Mouse (Mus musculus): Measurements from ENCODE around the gene Idnk. TPM values are rescaled to one million over a fixed set of nuclear protein-coding genes. Genes with fewer than 3 reads are reported as not detected.

The Idnk gene
- polyA plus RNA-seq, 1 experiment from 2014 or later, result 45.1 TPM

DNA sequence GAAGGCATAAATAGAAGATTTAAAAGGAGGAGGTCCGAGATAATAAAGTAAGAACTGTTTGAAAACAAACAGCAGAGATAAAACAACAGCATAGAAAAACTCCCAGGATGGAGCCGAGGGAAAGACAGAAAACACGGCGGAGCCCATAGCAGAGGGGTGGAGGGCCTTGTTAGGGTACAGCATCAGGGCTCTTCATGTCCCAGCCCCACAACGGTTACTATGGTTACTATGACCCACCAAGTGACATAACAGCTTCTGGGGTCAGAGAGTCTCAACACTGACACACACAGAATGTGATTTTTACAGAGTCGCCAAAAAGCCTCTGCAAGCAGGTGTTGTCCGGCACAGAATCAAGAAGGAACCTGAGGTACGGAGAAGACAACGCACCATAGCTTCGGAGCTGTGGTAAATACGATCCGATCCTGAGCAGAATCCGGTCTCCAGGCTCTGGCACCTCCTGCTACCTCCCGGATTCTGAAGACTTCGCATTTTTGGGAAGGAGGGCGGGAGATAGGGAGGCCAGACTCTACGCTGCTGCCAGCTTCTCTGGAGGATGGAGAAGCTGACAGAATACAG is 9.1 kb upstream of the Idnk start:
- H3K27me3 ChIP-seq, result no peaks in the 10 kb centered on the region
- H3K9me3 ChIP-seq, result no peaks in the 10 kb centered on the region
- no peak overlapping the region; the same call in 1 of the 2 replicates for H3K9ac ChIP-seq
- H3K4me1 ChIP-seq, result no peaks in the 10 kb centered on the region
- peak; percentile 81 for ATAC-seq (ENCODE audit: insufficient number of reproducible peaks, insufficient read depth, low FRiP score, low TSS enrichment)
- H3K4me2 ChIP-seq (replicated peaks), result peak overlapping the region; percentile 63
- peak overlapping the region; percentile 34 for H3K4me3 ChIP-seq
- H3K36me3 ChIP-seq, result no peaks in the 10 kb centered on the region
- no peak overlapping the region for H3K27ac ChIP-seq
- under 1% methylated on average over 17 of the region's 17 CpGs for WGBS

DNA sequence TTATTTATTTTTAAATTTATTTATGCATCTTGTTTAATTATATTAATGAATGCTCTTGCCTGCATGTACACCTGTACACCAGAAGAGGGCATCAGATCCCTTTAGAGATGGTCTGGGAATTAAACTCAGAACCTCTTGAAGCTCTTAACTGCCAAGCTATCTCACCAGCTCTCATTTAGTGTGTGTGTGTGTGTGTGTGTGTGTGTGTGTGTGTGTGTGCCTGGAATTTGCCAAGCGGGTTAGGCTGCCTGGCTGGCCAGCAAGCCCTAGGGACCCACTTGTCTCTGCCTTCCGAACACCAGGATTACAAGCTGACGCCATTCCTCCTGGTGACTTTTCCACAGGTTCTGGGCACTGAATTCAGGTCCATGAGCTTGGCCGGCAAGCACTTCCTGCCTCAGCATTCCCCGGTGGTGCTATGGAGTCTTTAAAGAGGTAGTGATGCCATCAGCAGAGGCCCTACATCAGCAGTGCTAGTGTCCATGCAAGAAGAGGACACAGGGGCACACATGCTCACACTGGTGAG is 8.4 kb upstream of the Idnk start:
- peak overlapping the region; percentile 63 for H3K4me2 ChIP-seq (replicated peaks)
- H3K9me3 ChIP-seq, result no peaks in the 10 kb centered on the region
- ATAC-seq (ENCODE audit: insufficient number of reproducible peaks, insufficient read depth, low FRiP score, low TSS enrichment), result no peak
- peak overlapping the region; percentile 34 for H3K4me3 ChIP-seq
- no peaks in the 10 kb centered on the region for H3K4me1 ChIP-seq
- H3K36me3 ChIP-seq, result no peaks in the 10 kb centered on the region
- whole genome bisulfite sequencing, result 52% methylated on average over 4 of the region's 5 CpGs
- no peaks in the 10 kb centered on the region for H3K27me3 ChIP-seq
- H3K9ac ChIP-seq, result no peak overlapping the region
- no peak overlapping the region for H3K27ac ChIP-seq

DNA sequence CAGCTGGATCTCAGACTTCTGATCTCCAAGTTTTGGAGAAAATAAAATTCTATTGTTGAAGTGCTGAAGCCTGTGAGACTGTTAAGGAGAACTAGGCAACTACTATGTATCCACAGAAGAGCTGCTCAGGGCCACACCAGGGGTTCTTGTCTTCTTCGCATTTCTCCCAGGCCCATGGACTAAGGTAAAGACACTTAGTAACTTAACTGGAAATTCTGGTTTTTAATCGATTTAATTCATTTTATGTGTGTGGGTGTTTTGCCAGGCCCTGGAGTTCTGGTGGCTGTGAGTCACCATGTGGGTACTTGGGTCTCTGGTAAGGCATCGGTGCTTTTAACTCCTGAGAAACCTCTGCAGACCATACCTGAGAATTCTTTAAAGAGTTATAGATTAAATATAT is 7.8 kb upstream of the Idnk start:
- H3K27ac ChIP-seq, result no peak overlapping the region
- H3K4me3 ChIP-seq, result no peak overlapping the region
- no peak for ATAC-seq (ENCODE audit: insufficient number of reproducible peaks, insufficient read depth, low FRiP score, low TSS enrichment)
- no peak overlapping the region for H3K9ac ChIP-seq
- H3K4me2 ChIP-seq (replicated peaks), result no peak overlapping the region
- no peaks in the 10 kb centered on the region for H3K27me3 ChIP-seq
- H3K4me1 ChIP-seq, result no peaks in the 10 kb centered on the region
- WGBS, result 89% methylated on average over 3 of the region's 3 CpGs
- H3K36me3 ChIP-seq, result no peaks in the 10 kb centered on the region
- no peaks in the 10 kb centered on the region for H3K9me3 ChIP-seq

DNA sequence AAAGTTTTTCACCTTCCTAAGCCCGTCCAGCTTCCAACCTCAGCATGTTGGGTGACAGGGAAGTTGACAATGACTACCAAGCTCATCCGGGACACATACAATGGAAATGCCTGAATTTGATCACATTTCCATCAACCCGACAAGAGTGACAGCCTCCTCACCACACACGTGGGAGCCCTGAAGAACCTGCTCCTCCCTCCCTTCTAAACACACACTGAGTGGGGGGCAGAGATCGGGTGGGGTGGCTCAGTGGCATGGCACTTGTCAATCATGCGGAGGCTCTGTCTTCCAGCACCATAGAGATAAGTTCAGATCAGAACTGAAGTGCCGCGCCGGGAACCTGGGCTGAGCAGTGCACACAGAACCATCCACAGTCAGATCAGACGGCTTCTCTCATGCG is 7.0 kb upstream of the Idnk start:
- Histone ChIP-seq H3K4me3 (no peak overlapping the region), H3K36me3 (no peaks in the 10 kb centered on the region), H3K9me3 (no peaks in the 10 kb centered on the region), H3K9ac (no peak overlapping the region), H3K27ac (no peak overlapping the region), H3K4me2 (replicated peaks) (no peak overlapping the region), H3K4me1 (no peaks in the 10 kb centered on the region), H3K27me3 (no peaks in the 10 kb centered on the region)
- WGBS, result 77% methylated on average over 11 of the region's 11 CpGs
- no peak for ATAC-seq (ENCODE audit: insufficient number of reproducible peaks, insufficient read depth, low FRiP score, low TSS enrichment)

DNA sequence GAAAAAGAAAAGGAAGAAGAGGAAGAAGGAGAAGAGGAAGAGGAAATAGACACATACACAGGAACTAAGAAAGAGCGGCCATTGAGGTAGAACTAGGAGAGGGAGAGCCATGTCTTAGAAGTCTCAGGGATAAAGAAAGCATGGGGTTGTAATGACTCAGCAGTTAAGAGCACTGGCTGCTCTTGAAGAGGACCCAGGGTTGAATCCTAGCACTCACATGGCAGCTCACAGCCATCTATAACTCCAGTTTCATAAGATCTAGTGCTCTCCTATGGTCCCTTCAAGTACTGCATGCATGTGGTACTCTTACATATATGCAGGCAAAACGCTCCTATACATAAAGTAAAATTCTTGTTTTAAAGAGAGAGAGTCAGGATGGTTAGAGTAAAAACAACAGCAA is 1.4 kb upstream of the Idnk start:
- peaks cover 11% of the 10 kb centered on the region; the same call in 1 of the 2 replicates for H3K4me1 ChIP-seq
- no peak overlapping the region for H3K4me2 ChIP-seq (replicated peaks)
- H3K36me3 ChIP-seq, result peaks cover 16% of the 10 kb centered on the region
- 85% methylated on average over 2 of the region's 2 CpGs for WGBS
- H3K9ac ChIP-seq, result no peak overlapping the region
- no peak overlapping the region for H3K27ac ChIP-seq
- no peak overlapping the region for H3K4me3 ChIP-seq
- no peaks in the 10 kb centered on the region for H3K27me3 ChIP-seq
- no peak for ATAC-seq (ENCODE audit: insufficient number of reproducible peaks, insufficient read depth, low FRiP score, low TSS enrichment)
- no peaks in the 10 kb centered on the region for H3K9me3 ChIP-seq

DNA sequence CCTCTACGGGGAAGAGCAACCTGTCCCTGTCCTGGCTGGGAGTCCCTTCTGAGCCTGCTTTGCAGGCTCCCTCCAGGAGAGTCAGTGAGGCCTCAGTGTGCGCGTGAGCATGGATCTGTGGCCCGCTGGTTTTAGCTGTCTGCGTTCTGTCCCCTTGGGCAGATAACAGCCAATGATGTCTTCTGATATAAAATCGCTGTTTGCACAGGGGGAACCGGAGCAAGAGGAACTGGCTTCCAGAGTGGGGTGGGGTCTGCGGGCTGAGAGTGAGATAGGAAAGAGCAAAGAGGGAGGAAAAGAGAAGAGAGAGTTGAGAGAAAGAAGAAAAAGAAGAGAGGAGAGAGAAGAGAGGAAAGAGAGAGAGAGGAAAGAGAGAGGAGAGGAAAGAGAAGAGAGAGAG is 413 bp upstream of the Idnk start:
- ATAC-seq (ENCODE audit: insufficient number of reproducible peaks, insufficient read depth, low FRiP score, low TSS enrichment), result no peak
- WGBS, result 21% methylated on average over 8 of the region's 8 CpGs
- peaks cover 11% of the 10 kb centered on the region; the same call in 1 of the 2 replicates for H3K4me1 ChIP-seq
- H3K27me3 ChIP-seq, result no peaks in the 10 kb centered on the region
- H3K4me2 ChIP-seq (replicated peaks), result peak overlapping the region; percentile 87
- H3K27ac ChIP-seq, result no peak overlapping the region
- peaks cover 24% of the 10 kb centered on the region for H3K36me3 ChIP-seq
- peaks cover 6% of the 10 kb centered on the region; the same call in 1 of the 2 replicates for H3K9me3 ChIP-seq
- H3K4me3 ChIP-seq, result peak overlapping the region; percentile 66
- H3K9ac ChIP-seq, result peak overlapping the region; percentile 70

DNA sequence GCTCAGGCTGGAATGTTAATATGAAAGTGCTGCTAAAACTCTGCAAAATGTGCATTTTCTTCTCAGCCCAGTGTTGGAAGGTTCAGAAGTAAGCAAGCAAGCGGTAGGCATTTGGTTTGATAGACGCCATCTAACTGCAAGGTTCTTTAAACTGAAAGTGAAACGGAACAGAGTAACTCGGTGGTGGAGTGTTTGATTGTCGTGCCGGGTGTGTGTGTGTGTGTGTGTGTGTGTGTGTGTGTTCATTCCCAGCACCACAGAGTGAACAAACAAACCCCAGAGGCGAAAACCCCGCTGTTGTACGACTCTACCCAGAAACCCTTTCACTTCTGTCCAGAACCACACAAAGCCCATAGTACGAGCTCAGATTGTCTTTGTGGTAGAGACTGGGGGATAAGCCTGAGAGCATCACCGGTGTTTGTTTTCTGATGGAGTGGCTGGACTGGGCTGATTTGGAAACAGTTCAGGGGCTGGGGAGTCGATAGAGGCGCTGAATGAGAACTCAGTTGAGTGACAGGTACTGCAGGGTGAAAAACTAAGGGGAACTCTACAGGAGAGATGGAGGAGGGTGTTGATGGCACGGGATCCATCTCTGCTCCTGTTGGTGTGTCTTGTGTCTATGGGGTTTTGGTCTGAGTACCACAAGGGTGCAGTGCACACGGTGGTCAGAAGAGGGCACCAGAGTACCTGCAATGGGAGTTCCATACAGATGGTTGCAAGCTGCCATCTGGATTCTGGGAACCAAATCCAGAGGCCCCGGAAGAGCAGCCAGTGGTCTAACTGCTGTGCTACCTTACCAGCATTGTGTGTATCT is 857 bp downstream of the Idnk start:
- Histone ChIP-seq H3K27ac (peak overlapping the region; percentile 57; the same call in 1 of the 2 replicates), H3K4me2 (replicated peaks) (peak overlapping the region; percentile 87), H3K9me3 (peaks cover 6% of the 10 kb centered on the region; the same call in 1 of the 2 replicates), H3K4me1 (peaks cover 11% of the 10 kb centered on the region; the same call in 1 of the 2 replicates), H3K4me3 (peak overlapping the region; percentile 66), H3K36me3 (peaks cover 30% of the 10 kb centered on the region), H3K9ac (peak overlapping the region; percentile 70), H3K27me3 (no peaks in the 10 kb centered on the region)
- WGBS, result 12% methylated on average over 16 of the region's 16 CpGs
- ATAC-seq (ENCODE audit: insufficient number of reproducible peaks, insufficient read depth, low FRiP score, low TSS enrichment), result 0 out of 2 replicates have a peak, but pooled peaks have one; percentile 57

DNA sequence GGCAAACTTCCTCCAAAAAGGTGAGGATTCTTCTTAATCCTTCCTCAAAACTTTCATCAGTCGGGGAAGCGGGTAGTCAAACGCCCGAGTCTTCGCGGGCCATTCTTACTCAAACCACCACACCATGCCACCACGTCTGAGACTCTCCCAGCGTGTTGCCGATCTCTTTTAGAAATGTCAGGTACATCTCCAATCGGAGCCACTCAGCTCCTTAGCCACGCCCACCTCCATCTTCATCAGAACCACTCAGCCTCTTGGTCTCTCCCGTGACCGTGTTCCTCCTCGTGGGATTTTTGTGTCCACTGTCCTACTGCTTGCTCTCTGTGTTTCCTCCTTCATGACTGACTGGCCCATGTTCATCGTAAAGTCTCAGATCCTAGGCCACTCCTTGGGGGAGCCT is 3.3 kb downstream of the Idnk start:
- Histone ChIP-seq H3K4me1 (peaks cover 11% of the 10 kb centered on the region; the same call in 1 of the 2 replicates), H3K27ac (no peak overlapping the region), H3K4me2 (replicated peaks) (no peak overlapping the region), H3K4me3 (no peak overlapping the region), H3K27me3 (no peaks in the 10 kb centered on the region), H3K9ac (no peak overlapping the region), H3K9me3 (peaks cover 6% of the 10 kb centered on the region; the same call in 1 of the 2 replicates), H3K36me3 (peaks cover 41% of the 10 kb centered on the region)
- 94% methylated on average over 15 of the region's 15 CpGs for WGBS
- no peak for ATAC-seq (ENCODE audit: insufficient number of reproducible peaks, insufficient read depth, low FRiP score, low TSS enrichment)

DNA sequence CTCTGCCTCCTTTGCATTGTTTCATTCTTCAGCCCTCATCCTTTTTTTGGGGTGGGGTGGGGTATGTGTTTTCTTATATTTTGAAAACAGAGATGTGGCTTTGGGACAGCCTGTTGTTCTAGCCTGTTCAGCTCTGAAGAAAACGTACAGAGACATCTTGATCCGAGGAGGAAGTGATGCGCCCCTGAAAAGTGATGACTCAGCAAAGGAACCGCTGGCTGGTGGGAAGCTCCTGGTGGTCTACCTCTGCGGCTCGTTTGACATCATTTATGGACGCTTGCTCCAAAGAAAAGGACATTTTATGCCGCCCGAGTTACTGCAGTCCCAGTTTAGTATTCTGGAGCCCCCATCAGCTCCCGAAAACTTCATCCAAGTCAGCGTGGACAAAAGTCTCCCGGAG is 5.9 kb downstream of the Idnk start:
- Histone ChIP-seq H3K27me3 (no peaks in the 10 kb centered on the region), H3K9ac (no peak overlapping the region), H3K36me3 (peaks cover 42% of the 10 kb centered on the region), H3K4me1 (peaks cover 2% of the 10 kb centered on the region; the same call in 1 of the 2 replicates), H3K27ac (no peak overlapping the region), H3K4me3 (no peak overlapping the region), H3K4me2 (replicated peaks) (no peak overlapping the region), H3K9me3 (peaks cover 6% of the 10 kb centered on the region; the same call in 1 of the 2 replicates)
- 92% methylated on average over 12 of the region's 12 CpGs for WGBS
- ATAC-seq (ENCODE audit: insufficient number of reproducible peaks, insufficient read depth, low FRiP score, low TSS enrichment), result no peak

DNA sequence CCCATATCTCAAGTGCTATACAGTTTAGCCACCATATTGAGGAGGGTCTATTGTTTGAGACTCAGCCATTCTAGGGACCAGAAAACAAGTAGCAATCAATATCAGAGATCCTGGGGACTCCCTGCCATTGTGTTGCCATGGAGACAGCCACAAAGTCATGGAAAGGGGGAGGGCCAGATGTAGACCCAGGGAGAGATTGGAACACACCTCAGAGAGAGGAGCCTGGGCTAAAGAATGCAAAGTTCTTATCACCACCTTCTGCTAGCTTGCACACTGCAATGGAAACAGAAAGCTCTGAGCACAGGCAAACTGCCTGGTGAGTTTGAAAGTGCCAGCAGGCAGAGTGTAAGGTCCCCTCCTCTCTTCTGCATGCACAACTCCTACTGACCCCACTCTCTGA is 10.7 kb downstream of the Idnk start:
- Histone ChIP-seq H3K4me3 (no peak overlapping the region), H3K4me1 (no peaks in the 10 kb centered on the region), H3K36me3 (peaks cover 24% of the 10 kb centered on the region), H3K4me2 (replicated peaks) (no peak overlapping the region), H3K9ac (no peak overlapping the region), H3K27ac (no peak overlapping the region), H3K9me3 (no peaks in the 10 kb centered on the region), H3K27me3 (no peaks in the 10 kb centered on the region)
- no peak for ATAC-seq (ENCODE audit: insufficient number of reproducible peaks, insufficient read depth, low FRiP score, low TSS enrichment)

DNA sequence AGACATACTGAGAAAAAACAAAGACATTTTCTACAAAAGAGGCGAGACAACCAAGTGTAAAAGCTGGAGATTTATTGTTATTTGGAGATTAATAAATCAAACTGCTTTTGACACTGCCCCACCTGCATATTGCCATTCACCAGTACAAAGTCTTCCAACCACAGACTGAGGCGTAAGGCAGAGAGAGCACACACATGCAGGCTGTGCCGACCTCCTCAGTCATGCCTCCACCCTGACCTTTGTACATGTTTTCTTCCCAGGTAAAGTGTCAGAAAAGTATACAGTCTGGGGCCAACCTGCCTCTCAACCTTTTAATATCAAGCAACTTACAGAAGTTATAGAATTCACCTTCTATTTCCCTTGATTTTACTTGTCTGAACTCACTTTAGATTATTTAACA is 18.7 kb downstream of the Idnk start:
- no peak overlapping the region for H3K4me3 ChIP-seq
- no peak overlapping the region for H3K4me2 ChIP-seq (replicated peaks)
- H3K27me3 ChIP-seq, result no peaks in the 10 kb centered on the region
- no peaks in the 10 kb centered on the region for H3K4me1 ChIP-seq
- no peak overlapping the region for H3K9ac ChIP-seq
- H3K9me3 ChIP-seq, result no peaks in the 10 kb centered on the region
- no peak overlapping the region for H3K27ac ChIP-seq
- WGBS, result 91% methylated on average over 3 of the region's 3 CpGs
- H3K36me3 ChIP-seq, result peaks cover 70% of the 10 kb centered on the region
- no peak for ATAC-seq (ENCODE audit: insufficient number of reproducible peaks, insufficient read depth, low FRiP score, low TSS enrichment)

Data from embryonic facial prominence, embryonic 12.5 days (tissue).